Comparison of ENCODE assay signal across 8 mouse cellular contexts in the genomic region with DNA sequence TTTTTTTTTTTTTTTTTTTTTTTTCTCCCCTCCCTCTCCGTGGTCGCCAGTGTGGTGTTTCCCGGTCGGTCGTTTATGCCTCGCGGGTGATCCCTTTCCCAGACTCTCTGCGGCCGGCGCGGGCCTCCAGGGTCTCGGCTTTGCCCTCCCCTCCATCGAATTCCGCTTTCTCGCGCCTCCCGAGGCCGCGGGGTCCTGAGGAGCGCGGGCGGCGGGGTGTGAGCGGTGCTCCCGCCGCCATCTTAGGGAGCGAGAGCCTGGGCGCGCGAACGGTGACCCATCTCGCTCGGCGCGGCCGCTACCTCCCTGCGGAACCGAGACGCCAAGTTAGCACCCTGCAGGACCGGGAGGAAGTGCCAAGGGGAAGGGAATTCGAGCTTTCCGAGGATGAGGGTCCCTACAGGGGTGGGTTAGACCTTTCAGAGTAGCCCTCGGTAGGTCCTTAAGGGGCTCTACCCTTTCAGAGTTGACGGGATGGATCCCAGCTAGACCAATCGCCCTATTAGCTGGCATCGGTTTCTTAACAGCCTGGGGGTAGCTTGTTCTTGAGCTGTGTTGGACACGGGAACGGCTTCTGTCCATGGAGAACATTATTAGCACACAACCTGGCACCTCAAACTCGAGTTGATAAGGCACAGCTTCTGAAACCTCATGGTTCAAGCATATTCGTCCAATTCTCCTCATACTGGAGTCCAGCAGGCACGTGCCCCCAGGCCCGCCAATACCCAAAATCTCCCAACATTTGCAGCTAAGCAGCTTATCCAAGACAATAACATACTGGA. TPM values are rescaled to one million over a fixed set of nuclear protein-coding genes. Genes with fewer than 3 reads are reported as not detected.
DNase-seq lines count a peak whose midpoint lies in the region; ATAC-seq and TF ChIP-seq lines count a peak whose summit lies in the region.

No protein-coding gene starts in this region.

- H3K9me3 ChIP-seq in embryonic facial prominence, embryonic 13.5 days = no peaks in the 10 kb centered on the region
- H3K9me3 ChIP-seq in kidney, embryonic 14.5 days (ENCODE audit: control insufficient read depth, low read length) = no peaks in the 10 kb centered on the region
- no peaks in the 10 kb centered on the region for H3K9me3 ChIP-seq in limb, embryonic 14.5 days (ENCODE audit: control insufficient read depth, low read length)
- H3K9me3 ChIP-seq in midbrain, embryonic 16.5 days (replicated peaks; ENCODE audit: control insufficient read depth, low read length, poor library complexity, severe bottlenecking) = no peaks in the 10 kb centered on the region

- no peaks in the 10 kb centered on the region for H3K27me3 ChIP-seq in embryonic facial prominence, embryonic 13.5 days
- H3K27me3 ChIP-seq in kidney, embryonic 14.5 days (ENCODE audit: control insufficient read depth, insufficient read depth, low read length) = no peaks in the 10 kb centered on the region
- H3K27me3 ChIP-seq in limb, embryonic 14.5 days (ENCODE audit: control insufficient read depth, insufficient read depth, low read length) = no peaks in the 10 kb centered on the region
- H3K27me3 ChIP-seq in midbrain, embryonic 16.5 days (ENCODE audit: control insufficient read depth, insufficient read depth, low read depth, low read length) = no peaks in the 10 kb centered on the region

- H3K9ac ChIP-seq in embryonic facial prominence, embryonic 13.5 days = peak overlapping the region; percentile 96
- peak overlapping the region; percentile 89 for H3K9ac ChIP-seq in kidney, embryonic 14.5 days (ENCODE audit: low read depth, low read length)
- peak overlapping the region; percentile 87 for H3K9ac ChIP-seq in limb, embryonic 14.5 days (ENCODE audit: low read depth, low read length, severe bottlenecking)
- H3K9ac ChIP-seq in midbrain, embryonic 16.5 days (ENCODE audit: low read depth, low read length) = peak overlapping the region; percentile 96

- peak; percentile 66 to 72 for DNase-seq in CD8-positive naive resting alpha-beta T cell, adult 2 months (ENCODE audit: low read depth in 2 of 2, low spot score in 2 of 2)
- peak; percentile 46 to 60 for DNase-seq in adrenal gland, postnatal 4 days (ENCODE audit: low spot score in 2 of 2)
- peak; percentile 75 to 80 for DNase-seq in heart, adult 9 months (ENCODE audit: low spot score in 2 of 2)
- peak; percentile 43 for DNase-seq in limb, embryonic 14.5 days (ENCODE audit: low spot score)
- peak; percentile 79 for DNase-seq in testis, postnatal 14 days (ENCODE audit: low spot score)

- H3K4me1 ChIP-seq in embryonic facial prominence, embryonic 13.5 days = peaks cover 8% of the 10 kb centered on the region; the same call in 1 of the 2 replicates
- H3K4me1 ChIP-seq in kidney, embryonic 14.5 days (ENCODE audit: control insufficient read depth, insufficient read depth, low read length) = no peaks in the 10 kb centered on the region
- H3K4me1 ChIP-seq in limb, embryonic 14.5 days (ENCODE audit: control insufficient read depth, insufficient read depth, low read length) = no peaks in the 10 kb centered on the region; the same call in 1 of the 2 replicates
- H3K4me1 ChIP-seq in midbrain, embryonic 16.5 days (ENCODE audit: control insufficient read depth, insufficient read depth, low read length) = peaks cover 11% of the 10 kb centered on the region

- WGBS in embryonic facial prominence, embryonic 13.5 days = under 1% methylated on average over 52 of the region's 52 CpGs
- WGBS in kidney, embryonic 14.5 days = under 1% methylated on average over 49 of the region's 52 CpGs
- under 1% methylated on average over 52 of the region's 52 CpGs for WGBS in limb, embryonic 14.5 days
- WGBS in midbrain, embryonic 16.5 days = under 1% methylated on average over 52 of the region's 52 CpGs

- peak overlapping the region; percentile 97 for H3K4me3 ChIP-seq in embryonic facial prominence, embryonic 13.5 days
- peak overlapping the region; percentile 97 for H3K4me3 ChIP-seq in kidney, embryonic 14.5 days (ENCODE audit: low read length)
- peak overlapping the region; percentile 95 for H3K4me3 ChIP-seq in limb, embryonic 14.5 days (replicated peaks; ENCODE audit: low read length)
- H3K4me3 ChIP-seq in midbrain, embryonic 16.5 days (ENCODE audit: low read depth, low read length) = peak overlapping the region; percentile 92

- no peaks in the 10 kb centered on the region for H3K36me3 ChIP-seq in embryonic facial prominence, embryonic 13.5 days
- no peaks in the 10 kb centered on the region for H3K36me3 ChIP-seq in kidney, embryonic 14.5 days (ENCODE audit: control insufficient read depth, insufficient read depth, low read length)
- no peaks in the 10 kb centered on the region for H3K36me3 ChIP-seq in limb, embryonic 14.5 days (ENCODE audit: control insufficient read depth, insufficient read depth, low read length)
- H3K36me3 ChIP-seq in midbrain, embryonic 16.5 days (ENCODE audit: control insufficient read depth, insufficient read depth, low read length) = no peaks in the 10 kb centered on the region

- TF ChIP-seq POLR2A in limb, embryonic 14.5 days (IDR thresholded peaks at IDR 0.05; ENCODE audit: borderline replicate concordance, extremely low read depth, insufficient read depth, insufficient read length) = 0 out of 2 replicates have a peak, but pooled peaks have one; percentile 58

- H3K4me2 ChIP-seq in embryonic facial prominence, embryonic 13.5 days = peak overlapping the region; percentile 73
- H3K4me2 ChIP-seq in kidney, embryonic 14.5 days (replicated peaks; ENCODE audit: low read depth, low read length) = peak overlapping the region; percentile 63
- H3K4me2 ChIP-seq in limb, embryonic 14.5 days (replicated peaks; ENCODE audit: low read depth, low read length, severe bottlenecking) = peak overlapping the region; percentile 61
- H3K4me2 ChIP-seq in midbrain, embryonic 16.5 days (ENCODE audit: low read length) = peak overlapping the region; percentile 75

- ATAC-seq in embryonic facial prominence, embryonic 13.5 days (ENCODE audit: insufficient number of reproducible peaks, insufficient read depth, low FRiP score, low TSS enrichment, low read depth) = peak; percentile 75
- peak; percentile 66 for ATAC-seq in kidney, embryonic 14.5 days (ENCODE audit: low FRiP score, low TSS enrichment)
- peak; percentile 70 for ATAC-seq in limb, embryonic 14.5 days (ENCODE audit: low FRiP score, low read depth)
- peak; percentile 73 for ATAC-seq in midbrain, embryonic 16.5 days

- peak overlapping the region; percentile 100 for H3K27ac ChIP-seq in embryonic facial prominence, embryonic 13.5 days
- H3K27ac ChIP-seq in kidney, embryonic 14.5 days (ENCODE audit: low read depth, low read length) = peak overlapping the region; percentile 100
- H3K27ac ChIP-seq in limb, embryonic 14.5 days (replicated peaks; ENCODE audit: low read depth, low read length) = peak overlapping the region; percentile 99
- peak overlapping the region; percentile 100 for H3K27ac ChIP-seq in midbrain, embryonic 16.5 days (ENCODE audit: low read length)

RNA-seq across cellular contexts. Expression of gene Rfx3, which starts 0.9 kb away (rescaled TPM):
- 10 to 100 TPM; 15.1 TPM for total RNA-seq in adrenal gland, postnatal 4 days (2021)
- polyA plus RNA-seq in embryonic facial prominence, embryonic 13.5 days (2015; fragmentation: Nextera tagmentation; extraction: Ambion mirVana) = 16.4 and 18.3 TPM in 2 replicates
- 13.8 and 16.4 TPM in 2 replicates for polyA plus RNA-seq in kidney, embryonic 14.5 days (2014; fragmentation: Nextera tagmentation; extraction: Ambion mirVana)
- 5.7 and 6.6 TPM in 2 replicates for polyA plus RNA-seq in limb, embryonic 14.5 days (2012; rRNA removed)
- polyA plus RNA-seq in limb, embryonic 14.5 days (2014; fragmentation: Nextera tagmentation; extraction: Ambion mirVana) = 9.6 and 10.2 TPM in 2 replicates
- 29.7 and 32.4 TPM in 2 replicates for polyA plus RNA-seq in midbrain, embryonic 16.5 days (2015; fragmentation: Nextera tagmentation; extraction: Ambion mirVana)

Comparison
In these comparisons a context has a peak if more than half of its experiments do, and no peak if none do; other contexts are left out.
1. Peak in every context shown above with its lines: DNase-seq, ATAC-seq, H3K4me3 ChIP-seq and H3K27ac ChIP-seq.